Mouse (Mus musculus): Measurements from ENCODE around the gene Etv6.

DNA sequence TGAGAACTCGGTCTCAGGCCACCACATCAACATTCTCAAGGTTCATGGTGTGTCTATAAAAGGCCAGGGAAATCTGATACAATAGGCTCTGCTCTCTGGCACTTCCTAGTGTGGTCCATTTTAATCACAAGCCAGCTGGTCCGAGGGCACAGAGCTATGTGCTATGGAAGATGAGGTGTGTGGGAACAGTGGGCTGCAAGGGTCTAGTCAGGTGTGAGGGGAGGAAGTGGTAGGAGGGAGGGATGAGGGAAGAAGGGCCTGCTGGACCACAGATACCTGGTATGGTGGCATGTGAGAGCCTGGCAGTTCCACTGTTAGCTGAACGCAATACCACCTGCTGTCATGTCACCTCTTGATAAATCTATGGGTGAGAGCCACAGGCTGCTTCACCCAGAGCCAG is 4.8 kb downstream of the Etv6 start:
- TF ChIP-seq POLR2A (IDR thresholded peaks at IDR 0.05; ENCODE audit: low read depth, low read length) (no peak), CTCF (IDR thresholded peaks at IDR 0.05; ENCODE audit: borderline replicate concordance, insufficient read depth, low read length) (no peak)
